Mouse (Mus musculus): ENCODE measurements at regions not wholly inside any gene's neighbourhood (a gene's known extent, or its start where the extent isn't known, plus 50 kb on each side); places are given as distances from the start of the nearest gene placed in this dataset.
A peak's percentile ranks its signal among the peaks of the same experiment; 100 is the strongest.

GRCm38 (mm10) chr3:66422445-66423037 is 125.9 kb upstream of the Veph1 start:
- DNase-seq, result no peak

- peak; percentile 49 for DNase-seq
Observed at GRCm38 (mm10) chr3:66410706-66411277, 114.2 kb upstream of the Veph1 start.

- DNase-seq, result no peak
Observed at GRCm38 (mm10) chr3:66408791-66409190, 112.2 kb upstream of the Veph1 start.

- peak; percentile 7 for DNase-seq
Observed at GRCm38 (mm10) chr3:66405645-66406044, 109.0 kb upstream of the Veph1 start.

- DNase-seq, result no peak
Observed at GRCm38 (mm10) chr3:66403707-66404106, 107.1 kb upstream of the Veph1 start.

- peak; percentile 27 for DNase-seq
Observed at GRCm38 (mm10) chr3:66400791-66401568, 104.3 kb upstream of the Veph1 start.

GRCm38 (mm10) chr3:66398214-66399150 is 101.8 kb upstream of the Veph1 start:
- DNase-seq, result peak; percentile 6

- DNase-seq, result no peak
Observed at GRCm38 (mm10) chr3:66375088-66375910, 78.7 kb upstream of the Veph1 start.

GRCm38 (mm10) chr3:66374603-66375002 is 78.0 kb upstream of the Veph1 start:
- no peak for DNase-seq

GRCm38 (mm10) chr3:66373807-66374575 is 77.4 kb upstream of the Veph1 start:
- no peak for DNase-seq
